Mouse (Mus musculus): Measurements from ENCODE around the gene Abhd17a. TPM values are rescaled to one million over a fixed set of nuclear protein-coding genes. Genes with fewer than 3 reads are reported as not detected.

Abhd17a gene
- 220 and 302 TPM in 2 replicates for polyA plus RNA-seq (2012; rRNA removed)

DNA sequence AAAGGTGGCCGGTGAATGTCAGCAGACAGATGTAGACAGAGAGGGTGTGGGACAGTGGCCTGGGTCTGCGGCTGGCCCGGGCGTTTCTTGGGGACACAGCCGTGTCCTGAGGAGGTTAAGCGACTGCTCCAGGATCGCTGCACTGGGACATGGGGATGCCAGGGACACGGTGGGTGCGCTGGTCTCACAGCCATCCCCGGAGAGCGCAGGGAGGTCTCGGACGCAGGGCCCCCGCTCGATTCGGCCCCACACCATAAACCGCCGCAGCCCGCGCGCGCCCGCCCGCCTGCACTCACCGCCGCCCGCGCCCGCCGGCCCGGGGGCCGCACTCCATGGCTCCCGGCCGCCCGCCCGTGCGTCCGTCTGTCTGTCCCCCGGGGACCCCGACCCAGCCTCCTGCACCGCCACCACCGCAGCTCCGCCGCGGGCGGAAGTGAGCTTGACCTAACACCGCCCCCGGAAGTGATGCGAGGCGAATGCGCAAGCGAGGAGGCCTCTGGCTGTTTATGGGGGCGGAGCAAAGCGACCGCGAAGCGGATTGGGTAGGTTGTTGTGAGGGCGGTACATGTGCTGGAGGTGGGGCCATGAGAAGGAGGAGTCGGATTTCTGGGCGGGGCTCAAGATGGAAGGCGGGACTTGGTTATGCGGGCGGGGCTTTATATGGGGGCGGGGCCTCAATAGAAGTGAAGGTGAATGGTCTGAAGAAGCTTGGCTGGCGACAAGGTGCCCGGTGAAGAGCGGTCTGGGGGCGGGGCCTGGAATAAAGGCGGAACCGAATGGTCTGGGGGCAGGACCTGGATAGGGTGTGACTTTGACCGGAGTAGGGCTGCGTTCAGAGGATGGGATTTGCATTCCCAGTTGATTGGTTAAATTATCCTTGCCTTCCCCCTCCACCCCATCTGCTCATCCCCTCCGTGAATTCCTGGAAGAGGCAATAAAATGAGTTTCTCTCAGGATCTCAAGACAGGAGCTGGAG lies at the start of gene Abhd17a:
Abhd17a (minus strand) TSS at position 463 of the 976 bp plus-strand sequence.
- no peaks in the 10 kb centered on the region for H3K27me3 ChIP-seq (ENCODE audit: control insufficient read depth, insufficient read depth, low read length)
- TF ChIP-seq POLR2A (IDR thresholded peaks at IDR 0.05; ENCODE audit: low read depth, low read length) (peak; percentile 82), CTCF (IDR thresholded peaks at IDR 0.05; ENCODE audit: extremely low read depth, insufficient read depth, insufficient read length, insufficient replicate concordance) (no peak)
- H3K36me3 ChIP-seq (ENCODE audit: control insufficient read depth, insufficient read depth, low read length): peaks cover 12% of the 10 kb centered on the region
- peak; percentile 94 to 97 for DNase-seq (ENCODE audit: low read depth in 1 of 2, low spot score in 2 of 2)
- H3K4me1 ChIP-seq (ENCODE audit: control insufficient read depth, insufficient read depth, insufficient read length): peaks cover 26% of the 10 kb centered on the region
- H3K27ac ChIP-seq (ENCODE audit: insufficient read depth, low read length): peak within 1 kb of the TSS; percentile 84
- peak within 1 kb of the TSS; percentile 76 for H3K4me3 ChIP-seq (ENCODE audit: extremely low read depth, insufficient read depth, insufficient read length)
- under 1% methylated on average over 72 of the region's 73 CpGs for WGBS

DNA sequence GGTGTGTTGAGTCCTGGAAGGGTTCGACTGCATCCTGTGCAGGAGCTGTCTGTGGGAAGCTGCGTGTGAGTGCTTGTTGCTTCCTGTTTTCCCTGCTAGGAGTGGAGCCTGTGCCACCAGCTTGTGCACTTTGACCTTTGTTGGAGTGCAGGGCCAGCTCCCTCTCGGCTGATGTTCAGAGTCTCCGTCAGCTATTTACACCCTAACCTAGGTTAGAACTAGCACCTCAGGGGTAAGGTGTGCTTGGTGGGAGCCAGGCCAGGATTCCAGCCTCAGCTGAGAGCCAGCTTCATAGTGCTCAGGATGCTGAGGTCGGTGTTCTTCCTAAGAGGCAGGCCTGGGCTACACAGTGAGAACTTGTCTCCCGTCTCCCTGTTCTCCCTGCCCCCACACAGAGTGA lies 45.2 kb upstream of the Abhd17a start:
- WGBS: 86% methylated on average over 6 of the region's 6 CpGs
- no peak overlapping the region for H3K4me3 ChIP-seq (ENCODE audit: extremely low read depth, insufficient read depth, insufficient read length)
- peaks cover 50% of the 10 kb centered on the region for H3K36me3 ChIP-seq (ENCODE audit: control insufficient read depth, insufficient read depth, low read length)
- no peak for DNase-seq (ENCODE audit: low read depth in 1 of 2, low spot score in 2 of 2)
- H3K4me1 ChIP-seq (ENCODE audit: control insufficient read depth, insufficient read depth, insufficient read length): no peaks in the 10 kb centered on the region; the same call in 1 of the 2 replicates
- no peaks in the 10 kb centered on the region for H3K27me3 ChIP-seq (ENCODE audit: control insufficient read depth, insufficient read depth, low read length)
- TF ChIP-seq POLR2A (IDR thresholded peaks at IDR 0.05; ENCODE audit: low read depth, low read length): no peak
- no peak for TF ChIP-seq CTCF (IDR thresholded peaks at IDR 0.05; ENCODE audit: extremely low read depth, insufficient read depth, insufficient read length, insufficient replicate concordance)
- no peak overlapping the region for H3K27ac ChIP-seq (ENCODE audit: insufficient read depth, low read length)

DNA sequence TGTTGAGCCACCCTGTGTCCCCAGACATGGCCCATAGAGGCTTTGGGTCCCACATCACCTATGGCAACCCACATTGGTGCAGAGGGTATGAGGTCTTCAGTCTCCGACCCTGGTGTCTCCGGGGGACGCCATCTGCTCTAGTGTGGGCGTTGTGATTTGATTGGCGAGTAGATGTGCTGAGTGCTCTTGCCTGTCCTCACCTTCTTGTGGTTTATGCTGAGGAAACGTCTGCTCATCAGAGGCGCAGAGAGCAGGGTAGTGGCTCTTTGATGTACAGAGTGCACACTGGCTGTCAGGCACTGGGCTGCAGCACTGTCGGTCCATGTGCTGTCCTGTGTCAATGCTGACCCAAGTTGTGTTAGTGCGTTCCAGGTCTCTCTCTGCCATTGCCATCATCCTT lies 38.8 kb upstream of the Abhd17a start:
- WGBS: 36% methylated on average over 9 of the region's 9 CpGs
- Histone ChIP-seq H3K4me1 (ENCODE audit: control insufficient read depth, insufficient read depth, insufficient read length) (peaks cover 21% of the 10 kb centered on the region; the same call in 1 of the 2 replicates), H3K36me3 (ENCODE audit: control insufficient read depth, insufficient read depth, low read length) (no peaks in the 10 kb centered on the region), H3K27me3 (ENCODE audit: control insufficient read depth, insufficient read depth, low read length) (no peaks in the 10 kb centered on the region), H3K4me3 (ENCODE audit: extremely low read depth, insufficient read depth, insufficient read length) (no peak overlapping the region), H3K27ac (ENCODE audit: insufficient read depth, low read length) (no peak overlapping the region)
- DNase-seq (ENCODE audit: low read depth in 1 of 2, low spot score in 2 of 2): no peak
- TF ChIP-seq POLR2A (IDR thresholded peaks at IDR 0.05; ENCODE audit: low read depth, low read length): no peak
- TF ChIP-seq CTCF (IDR thresholded peaks at IDR 0.05; ENCODE audit: extremely low read depth, insufficient read depth, insufficient read length, insufficient replicate concordance): no peak

DNA sequence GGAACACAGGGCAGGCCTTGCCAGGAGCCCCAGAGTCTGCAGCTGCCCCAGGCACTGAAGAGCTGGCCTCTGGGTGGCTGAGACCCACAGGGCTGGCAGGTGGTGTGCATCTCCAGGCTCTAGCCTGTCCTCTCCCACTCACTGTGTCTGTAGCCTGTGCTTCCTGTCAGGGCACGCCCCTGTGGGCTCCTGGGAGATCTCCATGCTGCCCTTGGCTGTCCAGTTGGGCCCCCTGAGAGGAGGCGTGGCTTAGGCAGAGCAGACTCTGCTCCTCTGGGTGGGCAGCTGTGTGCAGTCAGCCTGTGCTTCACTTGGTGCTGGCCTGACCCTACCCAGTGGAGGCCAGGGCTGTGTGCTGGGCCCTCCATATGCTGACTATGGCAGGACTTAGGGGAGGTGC lies 37.5 kb upstream of the Abhd17a start:
- WGBS: 23% methylated on average over 2 of the region's 2 CpGs
- peaks cover 21% of the 10 kb centered on the region; the same call in 1 of the 2 replicates for H3K4me1 ChIP-seq (ENCODE audit: control insufficient read depth, insufficient read depth, insufficient read length)
- H3K4me3 ChIP-seq (ENCODE audit: extremely low read depth, insufficient read depth, insufficient read length): no peak overlapping the region
- TF ChIP-seq CTCF (IDR thresholded peaks at IDR 0.05; ENCODE audit: extremely low read depth, insufficient read depth, insufficient read length, insufficient replicate concordance) (no peak), POLR2A (IDR thresholded peaks at IDR 0.05; ENCODE audit: low read depth, low read length) (no peak)
- H3K27me3 ChIP-seq (ENCODE audit: control insufficient read depth, insufficient read depth, low read length): no peaks in the 10 kb centered on the region
- DNase-seq (ENCODE audit: low read depth in 1 of 2, low spot score in 2 of 2): no peak
- H3K27ac ChIP-seq (ENCODE audit: insufficient read depth, low read length): no peak overlapping the region
- no peaks in the 10 kb centered on the region for H3K36me3 ChIP-seq (ENCODE audit: control insufficient read depth, insufficient read depth, low read length)

DNA sequence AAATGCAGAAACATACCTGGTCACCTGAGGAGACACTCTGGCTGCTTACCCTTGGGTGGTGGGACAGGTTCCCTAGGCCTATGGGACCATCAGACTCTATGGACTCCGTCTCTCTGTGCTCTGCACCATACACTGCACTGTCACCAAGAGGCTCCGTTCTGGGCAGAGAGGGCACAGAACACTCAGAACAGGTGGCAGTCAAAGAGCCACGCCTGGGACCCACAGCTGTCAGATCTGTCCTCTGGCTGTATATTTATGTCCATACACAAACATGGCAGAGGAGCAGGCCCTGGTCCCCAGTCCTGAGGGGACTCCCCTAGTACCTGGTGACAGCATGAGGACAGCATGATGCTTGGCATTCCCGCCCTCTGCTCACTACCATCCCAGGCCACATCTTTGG lies 35.6 kb upstream of the Abhd17a start:
- H3K27me3 ChIP-seq (ENCODE audit: control insufficient read depth, insufficient read depth, low read length): no peaks in the 10 kb centered on the region
- H3K27ac ChIP-seq (ENCODE audit: insufficient read depth, low read length): no peak overlapping the region
- TF ChIP-seq POLR2A (IDR thresholded peaks at IDR 0.05; ENCODE audit: low read depth, low read length) (no peak), CTCF (IDR thresholded peaks at IDR 0.05; ENCODE audit: extremely low read depth, insufficient read depth, insufficient read length, insufficient replicate concordance) (no peak)
- peaks cover 21% of the 10 kb centered on the region; the same call in 1 of the 2 replicates for H3K4me1 ChIP-seq (ENCODE audit: control insufficient read depth, insufficient read depth, insufficient read length)
- H3K36me3 ChIP-seq (ENCODE audit: control insufficient read depth, insufficient read depth, low read length): no peaks in the 10 kb centered on the region
- no peak overlapping the region for H3K4me3 ChIP-seq (ENCODE audit: extremely low read depth, insufficient read depth, insufficient read length)
- no peak for DNase-seq (ENCODE audit: low read depth in 1 of 2, low spot score in 2 of 2)
- WGBS: 87% methylated on average over 4 of the region's 4 CpGs

DNA sequence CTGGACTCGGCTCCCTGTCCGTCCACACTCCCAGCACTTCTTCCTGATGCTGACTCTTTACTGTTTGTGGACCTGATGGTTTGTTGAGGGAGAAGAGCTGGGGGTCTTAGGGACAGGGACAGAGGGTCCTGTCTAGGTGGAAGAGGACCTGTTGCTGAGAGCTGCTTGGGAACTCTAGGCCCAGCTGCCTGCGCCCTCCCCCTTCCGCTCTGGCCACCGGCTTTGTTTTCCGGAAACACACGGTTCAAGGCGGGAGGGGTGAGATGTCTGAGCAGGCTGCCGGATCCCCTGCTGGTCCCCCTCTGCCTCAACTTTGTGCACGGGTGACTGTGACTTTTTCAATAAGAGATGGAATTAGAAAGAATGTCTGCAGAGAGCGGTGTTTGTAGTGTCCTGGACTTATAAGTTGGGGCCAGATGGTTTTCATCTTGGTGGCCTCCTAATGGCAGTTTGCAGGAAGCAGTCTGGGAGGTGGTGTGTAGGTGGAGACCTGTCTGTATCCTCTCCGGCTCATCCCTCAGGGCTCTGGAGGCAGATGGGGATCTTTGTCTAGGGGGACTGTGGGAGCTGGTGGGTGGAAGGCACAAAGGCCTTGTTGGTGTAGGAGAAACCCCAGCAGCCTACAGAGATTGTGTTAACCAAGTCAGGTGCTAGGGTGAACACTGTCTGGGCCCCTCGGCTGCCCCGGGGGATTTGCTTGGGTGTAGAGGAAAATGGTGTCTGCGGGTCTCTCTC lies 33.5 kb upstream of the Abhd17a start:
- Histone ChIP-seq H3K4me1 (ENCODE audit: control insufficient read depth, insufficient read depth, insufficient read length) (peaks cover 7% of the 10 kb centered on the region; the same call in 1 of the 2 replicates), H3K36me3 (ENCODE audit: control insufficient read depth, insufficient read depth, low read length) (no peaks in the 10 kb centered on the region), H3K27ac (ENCODE audit: insufficient read depth, low read length) (peak overlapping the region; percentile 92), H3K27me3 (ENCODE audit: control insufficient read depth, insufficient read depth, low read length) (no peaks in the 10 kb centered on the region), H3K4me3 (ENCODE audit: extremely low read depth, insufficient read depth, insufficient read length) (peak overlapping the region; percentile 87)
- no peak for TF ChIP-seq CTCF (IDR thresholded peaks at IDR 0.05; ENCODE audit: extremely low read depth, insufficient read depth, insufficient read length, insufficient replicate concordance)
- peak; percentile 43; the same call in 1 of the 2 replicates for TF ChIP-seq POLR2A (IDR thresholded peaks at IDR 0.05; ENCODE audit: low read depth, low read length)
- WGBS: 2% methylated on average over 15 of the region's 15 CpGs
- peak in 1 of 2 experiments; percentile 81 for DNase-seq (ENCODE audit: low read depth in 1 of 2, low spot score in 2 of 2)
